Mouse (Mus musculus): ENCODE measurements around the gene Tmem143. TPM values are rescaled to one million over a fixed set of nuclear protein-coding genes. Genes with fewer than 3 reads are reported as not detected.
"Not testable (repeated sequence)": the region's sequence is repeated elsewhere in the genome, so short reads cannot be mapped to it uniquely, and the experiment has no call there.

The Tmem143 gene
- polyA plus RNA-seq, 1 experiment, result 18.9 TPM

GRCm38 (mm10) chr7:45935114-45935513 lies 38.4 kb downstream of the Tmem143 start:
- Histone ChIP-seq H3K4me3 (ENCODE audit: insufficient read depth, low read length) (no peak overlapping the region), H3K4me1 (ENCODE audit: control insufficient read depth, insufficient read depth, low read length) (no peaks in the 10 kb centered on the region), H3K27ac (ENCODE audit: insufficient read depth, low read depth, low read length) (no peak overlapping the region)
- TF ChIP-seq CTCF (IDR thresholded peaks at IDR 0.05; ENCODE audit: low read depth, low read length), result peak; percentile 73
- no peak for TF ChIP-seq POLR2A (IDR thresholded peaks at IDR 0.05; ENCODE audit: borderline replicate concordance, low read depth, low read length)

GRCm38 (mm10) chr7:45939836-45940235 lies 43.1 kb downstream of the Tmem143 start:
- TF ChIP-seq POLR2A (IDR thresholded peaks at IDR 0.05; ENCODE audit: borderline replicate concordance, low read depth, low read length) (no peak), CTCF (IDR thresholded peaks at IDR 0.05; ENCODE audit: low read depth, low read length) (no peak)
- no peak overlapping the region for H3K4me3 ChIP-seq (ENCODE audit: insufficient read depth, low read length)
- no peaks in the 10 kb centered on the region for H3K4me1 ChIP-seq (ENCODE audit: control insufficient read depth, insufficient read depth, low read length)
- no peak overlapping the region for H3K27ac ChIP-seq (ENCODE audit: insufficient read depth, low read depth, low read length)

DNA sequence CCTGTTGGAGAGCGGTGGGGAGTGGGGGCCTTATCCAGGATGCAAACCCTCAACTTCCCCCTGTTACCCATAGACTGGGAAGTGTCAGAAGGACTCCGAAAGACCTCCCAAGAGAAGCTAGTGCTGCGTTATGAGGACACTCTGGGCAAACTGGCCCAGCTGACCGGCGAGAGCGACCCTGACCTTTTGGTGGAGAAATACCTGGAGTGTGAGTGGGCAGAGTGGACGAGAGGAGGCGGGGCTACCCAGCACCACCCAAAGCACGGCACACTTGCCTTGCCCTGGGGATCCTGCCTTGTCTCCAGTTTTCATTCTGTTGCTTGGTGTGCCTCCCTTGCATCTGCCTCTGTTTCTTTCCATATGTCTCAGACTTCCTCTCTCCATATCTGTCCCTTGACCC lies 45.2 kb downstream of the Tmem143 start:
- Histone ChIP-seq H3K4me1 (ENCODE audit: control insufficient read depth, insufficient read depth, low read length) (no peaks in the 10 kb centered on the region), H3K27ac (ENCODE audit: insufficient read depth, low read depth, low read length) (no peak overlapping the region), H3K4me3 (ENCODE audit: insufficient read depth, low read length) (no peak overlapping the region)
- TF ChIP-seq POLR2A (IDR thresholded peaks at IDR 0.05; ENCODE audit: borderline replicate concordance, low read depth, low read length) (no peak), CTCF (IDR thresholded peaks at IDR 0.05; ENCODE audit: low read depth, low read length) (no peak)

DNA sequence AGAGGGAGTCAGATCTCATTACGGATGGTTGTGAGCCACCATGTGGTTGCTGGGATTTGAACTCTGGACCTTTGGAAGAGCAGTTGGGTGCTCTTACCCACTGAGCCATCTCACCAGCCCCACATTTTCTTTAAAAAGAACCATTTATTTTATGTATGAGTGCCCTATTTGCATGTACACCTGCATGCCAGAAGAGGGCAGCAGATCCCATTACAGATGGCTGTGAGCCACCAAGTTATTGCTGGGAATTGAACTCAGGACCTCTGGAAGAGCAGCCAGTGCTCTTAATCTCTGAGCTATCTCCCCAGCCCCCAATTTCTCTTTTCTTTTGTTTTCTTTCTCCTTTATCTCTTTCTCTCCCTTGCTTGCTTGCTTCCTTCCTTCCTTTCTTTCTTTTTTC lies 46.5 kb downstream of the Tmem143 start:
- not testable (repeated sequence) for H3K4me3 ChIP-seq (ENCODE audit: insufficient read depth, low read length); H3K4me1 ChIP-seq (ENCODE audit: control insufficient read depth, insufficient read depth, low read length); H3K27ac ChIP-seq (ENCODE audit: insufficient read depth, low read depth, low read length)

- TF ChIP-seq POLR2A (IDR thresholded peaks at IDR 0.05; ENCODE audit: borderline replicate concordance, low read depth, low read length), result no peak
- no peak for TF ChIP-seq CTCF (IDR thresholded peaks at IDR 0.05; ENCODE audit: low read depth, low read length)
- H3K4me1 ChIP-seq (ENCODE audit: control insufficient read depth, insufficient read depth, low read length), result no peaks in the 10 kb centered on the region
- no peak overlapping the region for H3K4me3 ChIP-seq (ENCODE audit: insufficient read depth, low read length)
- H3K27ac ChIP-seq (ENCODE audit: insufficient read depth, low read depth, low read length), result no peak overlapping the region
These were observed 52.3 kb downstream of the Tmem143 start for GRCm38 (mm10) chr7:45949061-45949460.

GRCm38 (mm10) chr7:45956611-45957010 lies 59.9 kb downstream of the Tmem143 start:
- Histone ChIP-seq H3K4me1 (ENCODE audit: control insufficient read depth, insufficient read depth, low read length) (no peaks in the 10 kb centered on the region), H3K27ac (ENCODE audit: insufficient read depth, low read depth, low read length) (no peak overlapping the region), H3K4me3 (ENCODE audit: insufficient read depth, low read length) (no peak overlapping the region)
- TF ChIP-seq POLR2A (IDR thresholded peaks at IDR 0.05; ENCODE audit: borderline replicate concordance, low read depth, low read length), result no peak
- TF ChIP-seq CTCF (IDR thresholded peaks at IDR 0.05; ENCODE audit: low read depth, low read length), result no peak

Other genes starting within 250 kb of the Tmem143 start
- gene Fut2, start 230.5 kb upstream of the Tmem143 start, polyA plus RNA-seq (2012; ENCODE audit: insufficient read depth, insufficient read length, missing spikeins), result not detected in 2 replicates
- gene Ntn5, start 212.9 kb upstream of the Tmem143 start, polyA plus RNA-seq (2012; ENCODE audit: insufficient read depth, insufficient read length, missing spikeins), result not detected in 2 replicates
- gene Sec1, start 202.5 kb upstream of the Tmem143 start, polyA plus RNA-seq (2012; ENCODE audit: insufficient read depth, insufficient read length, missing spikeins), result not detected in 2 replicates
- gene Car11, start 197.1 kb upstream of the Tmem143 start, polyA plus RNA-seq (2012; ENCODE audit: insufficient read depth, insufficient read length, missing spikeins), result 1.3 and 1.9 TPM in 2 replicates
- 85.2 and 85.6 TPM in 2 replicates for gene Dbp, start 191.9 kb upstream of the Tmem143 start, polyA plus RNA-seq (2012; ENCODE audit: insufficient read depth, insufficient read length, missing spikeins)
- gene Rpl18, start 181.5 kb upstream of the Tmem143 start, polyA plus RNA-seq (2012; ENCODE audit: insufficient read depth, insufficient read length, missing spikeins), result 802 and 833 TPM in 2 replicates
- gene Sphk2, start 178.9 kb upstream of the Tmem143 start, polyA plus RNA-seq (2012; ENCODE audit: insufficient read depth, insufficient read length, missing spikeins), result 51.2 and 56.1 TPM in 2 replicates
- gene Fam83e, start 175.7 kb upstream of the Tmem143 start, polyA plus RNA-seq (2012; ENCODE audit: insufficient read depth, insufficient read length, missing spikeins), result not detected in 2 replicates
- gene Spaca4, start 171.1 kb upstream of the Tmem143 start, polyA plus RNA-seq (2012; ENCODE audit: insufficient read depth, insufficient read length, missing spikeins), result not detected in 2 replicates
- gene Lmtk3, start 113.2 kb upstream of the Tmem143 start, polyA plus RNA-seq (2012; ENCODE audit: insufficient read depth, insufficient read length, missing spikeins), result 0.16 TPM in 1 of 2 replicates, not detected in the other
- 1.5 TPM in 1 of 2 replicates, not detected in the other for gene Sult2b1, start 112.3 kb upstream of the Tmem143 start, polyA plus RNA-seq (2012; ENCODE audit: insufficient read depth, insufficient read length, missing spikeins)
- 63.7 and 68.8 TPM in 2 replicates for gene Cyth2, start 82.4 kb upstream of the Tmem143 start, polyA plus RNA-seq (2012; ENCODE audit: insufficient read depth, insufficient read length, missing spikeins)
- gene Kcnj14, start 72.2 kb upstream of the Tmem143 start, polyA plus RNA-seq (2012; ENCODE audit: insufficient read depth, insufficient read length, missing spikeins), result not detected in 2 replicates
- 4.4 and 4.9 TPM in 2 replicates for gene Grwd1, start 66.0 kb upstream of the Tmem143 start, polyA plus RNA-seq (2012; ENCODE audit: insufficient read depth, insufficient read length, missing spikeins)
- gene Kdelr1, start 24.2 kb upstream of the Tmem143 start, polyA plus RNA-seq (2012; ENCODE audit: insufficient read depth, insufficient read length, missing spikeins), result 169 and 174 TPM in 2 replicates
- 0.24 and 0.34 TPM in 2 replicates for gene Grin2d, start 18.6 kb upstream of the Tmem143 start, polyA plus RNA-seq (2012; ENCODE audit: insufficient read depth, insufficient read length, missing spikeins)
- 1.1 TPM in 1 of 2 replicates, not detected in the other for gene Syngr4, start 227 bp upstream of the Tmem143 start, polyA plus RNA-seq (2012; ENCODE audit: insufficient read depth, insufficient read length, missing spikeins)
- 635 and 697 TPM in 2 replicates for gene Emp3, start 24.5 kb downstream of the Tmem143 start, polyA plus RNA-seq (2012; ENCODE audit: insufficient read depth, insufficient read length, missing spikeins)
- 3.2 and 3.9 TPM in 2 replicates for gene Ccdc114, start 27.1 kb downstream of the Tmem143 start, polyA plus RNA-seq (2012; ENCODE audit: insufficient read depth, insufficient read length, missing spikeins)
- not detected in 2 replicates for gene Abcc6, start 133.4 kb downstream of the Tmem143 start, polyA plus RNA-seq (2012; ENCODE audit: insufficient read depth, insufficient read length, missing spikeins)
- gene Nomo1, start 136.8 kb downstream of the Tmem143 start, polyA plus RNA-seq (2012; ENCODE audit: insufficient read depth, insufficient read length, missing spikeins), result 15.6 and 16.8 TPM in 2 replicates
- gene Kcnj11, start 203.8 kb downstream of the Tmem143 start, polyA plus RNA-seq (2012; ENCODE audit: insufficient read depth, insufficient read length, missing spikeins), result not detected in 2 replicates

Measured in bone marrow macrophage, adult 2 months (primary cell).